Mouse (Mus musculus): ENCODE results near the gene Fgfr4. TPM values are rescaled to one million over a fixed set of nuclear protein-coding genes. Genes with fewer than 3 reads are reported as not detected.

Gene Fgfr4
- polyA plus RNA-seq (2012; ENCODE audit: low replicate concordance) = 0.08 TPM in 1 of 2 replicates, not detected in the other

GRCm38 (mm10) chr13:55152621-55153415 lies at the start of gene Fgfr4:
Gene Fgfr4 (plus strand): TSS chr13:55152640.

GRCm38 (mm10) chr13:55105045-55105952 lies 47.1 kb upstream of the Fgfr4 start, which contains the start of gene Zfp346:
Gene Zfp346 (plus strand): TSS chr13:55105311.

GRCm38 (mm10) chr13:55133448-55133847 lies 19.0 kb upstream of the Fgfr4 start, which contains the start of gene Gm17617:
Gene Gm17617 (minus strand): TSS chr13:55133548.

DNA sequence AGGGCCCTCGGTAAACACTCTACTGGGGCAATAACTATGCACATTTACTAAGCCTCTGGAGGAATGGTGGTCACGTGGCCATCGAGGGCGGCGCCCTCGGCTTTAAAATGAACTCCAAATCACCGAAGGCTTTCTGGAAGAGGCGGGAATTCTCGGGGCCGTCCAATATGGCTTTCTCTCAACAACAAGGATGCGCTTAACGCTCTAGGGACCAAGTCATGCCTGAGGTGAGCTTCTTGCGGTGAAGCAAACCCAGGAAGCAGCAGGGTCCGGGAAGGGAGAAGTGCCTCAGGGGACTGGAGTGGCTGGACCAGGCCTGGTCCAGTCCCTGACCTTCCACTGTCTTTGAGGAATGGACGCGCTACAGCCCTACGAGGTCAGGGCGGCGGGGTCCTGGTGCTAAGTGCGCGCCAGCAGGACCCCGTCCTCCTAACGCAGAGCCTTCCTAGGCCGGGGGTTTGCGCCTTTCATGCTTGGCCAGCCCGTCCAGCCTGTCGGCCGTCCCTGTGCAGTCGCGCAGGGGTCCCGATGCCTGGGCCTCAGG lies 57.3 kb downstream of the Fgfr4 start, which contains the start of gene Nsd1:
Gene Nsd1, plus strand, starts transcription at position 134 of the 544 bp plus-strand sequence.

Other genes starting within 250 kb of the Fgfr4 start
- 1.5 and 2.8 TPM in 2 replicates for gene Unc5a, start 203.2 kb upstream of the Fgfr4 start, polyA plus RNA-seq (2012; ENCODE audit: low replicate concordance)
- 10.7 and 16.8 TPM in 2 replicates for gene Hk3, start 131.3 kb upstream of the Fgfr4 start, polyA plus RNA-seq (2012; ENCODE audit: low replicate concordance)
- 7.8 and 11.6 TPM in 2 replicates for gene Uimc1, start 52.3 kb upstream of the Fgfr4 start, polyA plus RNA-seq (2012; ENCODE audit: low replicate concordance)
- gene Zfp346, start 47.3 kb upstream of the Fgfr4 start, polyA plus RNA-seq (2012; ENCODE audit: low replicate concordance) = 8.9 and 26.7 TPM in 2 replicates
- not detected in 2 replicates for gene Gm17617, start 19.1 kb upstream of the Fgfr4 start, polyA plus RNA-seq (2012; ENCODE audit: low replicate concordance)
- gene Nsd1, start 57.1 kb downstream of the Fgfr4 start, polyA plus RNA-seq (2012; ENCODE audit: low replicate concordance) = 20.4 and 23.9 TPM in 2 replicates
- gene Prelid1, start 167.9 kb downstream of the Fgfr4 start, polyA plus RNA-seq (2012; ENCODE audit: low replicate concordance) = 229 and 294 TPM in 2 replicates
- 89.1 and 111 TPM in 2 replicates for gene Rab24, start 169.3 kb downstream of the Fgfr4 start, polyA plus RNA-seq (2012; ENCODE audit: low replicate concordance)
- 5.3 and 15.9 TPM in 2 replicates for gene Mxd3, start 177.2 kb downstream of the Fgfr4 start, polyA plus RNA-seq (2012; ENCODE audit: low replicate concordance)
- gene Lman2, start 210.1 kb downstream of the Fgfr4 start, polyA plus RNA-seq (2012; ENCODE audit: low replicate concordance) = 49.6 and 89.4 TPM in 2 replicates
- 59.4 and 65.0 TPM in 2 replicates for gene Rgs14, start 217.1 kb downstream of the Fgfr4 start, polyA plus RNA-seq (2012; ENCODE audit: low replicate concordance)
- gene Slc34a1, start 245.5 kb downstream of the Fgfr4 start, polyA plus RNA-seq (2012; ENCODE audit: low replicate concordance) = 0.49 and 0.69 TPM in 2 replicates

All from hematopoietic multipotent progenitor cell, adult 10-12 weeks (in vitro differentiated cells).